Mouse (Mus musculus) intestine, embryonic 14.5 days (tissue): ENCODE results near the gene Gtf3c4. TPM values are rescaled to one million over a fixed set of nuclear protein-coding genes. Genes with fewer than 3 reads are reported as not detected.
A peak's percentile ranks its signal among the peaks of the same experiment; 100 is the strongest.

Experiments used
- ATAC-seq: fragments of 200-750 bp; cut with Nextera tagmentation; replicated peaks from 2 replicates; pipeline ENCODE4 v1.8.0; 2017; ENCODE audit warnings: low read depth, moderate number of reproducible peaks, moderate TSS enrichment, moderate library complexity; ENCODE audit not compliant: low FRiP score, low TSS enrichment
- DNase-seq: peaks from one replicate; pipeline ENCODE4 v3.0.0-alpha.2; 2018; ENCODE audit warnings: low spot score
- H3K27ac ChIP-seq: fragments of 300-500 bp; sonication (generic); 2 replicates; pipeline ENCODE4 v1.5.1; 2014; ENCODE audit warnings: low read depth, mild to moderate bottlenecking, control low read depth
- H3K27me3 ChIP-seq: fragments of 300-500 bp; sonication (generic); replicated peaks from 2 replicates; pipeline ENCODE4 v1.6.1; 2014; ENCODE audit warnings: low read length, control low read depth; ENCODE audit not compliant: control insufficient read depth, insufficient read depth
- H3K36me3 ChIP-seq: fragments of 300-500 bp; sonication (generic); 2 replicates; pipeline ENCODE4 v1.6.1; 2014; ENCODE audit warnings: low read length, control low read depth; ENCODE audit not compliant: control insufficient read depth, insufficient read depth
- H3K4me1 ChIP-seq: fragments of 300-500 bp; sonication (generic); replicated peaks from 2 replicates; pipeline ENCODE4 v1.6.1; 2014; ENCODE audit warnings: low read length, control low read depth, mixed read lengths; ENCODE audit not compliant: control insufficient read depth, insufficient read depth
- H3K4me2 ChIP-seq: fragments of 300-500 bp; sonication (generic); 2 replicates; pipeline ENCODE4 v1.6.1; 2014; ENCODE audit warnings: low read length
- H3K4me3 ChIP-seq: fragments of 300-500 bp; sonication (generic); 2 replicates; pipeline ENCODE4 v1.5.1; 2014; ENCODE audit warnings: low read depth, low read length, control low read depth, mixed read lengths
- H3K9ac ChIP-seq: fragments of 300-500 bp; sonication (generic); 2 replicates; pipeline ENCODE4 v1.6.1; 2014; ENCODE audit warnings: mild to moderate bottlenecking, low read length
- H3K9me3 ChIP-seq: fragments of 300-500 bp; sonication (generic); 2 replicates; pipeline ENCODE4 v1.6.1; 2016; ENCODE audit warnings: low read length, control low read depth; ENCODE audit not compliant: control insufficient read depth
- WGBS: fragments of 180-500 bp; shearing (Covaris S2); extraction: QIAGEN DNeasy Blood & Tissue Kit; methylation state at CpG from one replicate; pipeline ENCODE4 v1.1.7; 2014; 5-methylcytosine and 5-hydroxymethylcytosine counted together
- polyA plus RNA-seq: library from polyadenylated mRNA; unstranded; fragments of >200 nt; fragmentation: Nextera tagmentation; extraction: Ambion mirVana; gene quantifications from 2 replicates; pipeline ENCODE4 v1.2.1, GENCODE M21; 2014

Gtf3c4 gene
- polyA plus RNA-seq, 1 experiment from 2014 or later, result 20.1 TPM

DNA sequence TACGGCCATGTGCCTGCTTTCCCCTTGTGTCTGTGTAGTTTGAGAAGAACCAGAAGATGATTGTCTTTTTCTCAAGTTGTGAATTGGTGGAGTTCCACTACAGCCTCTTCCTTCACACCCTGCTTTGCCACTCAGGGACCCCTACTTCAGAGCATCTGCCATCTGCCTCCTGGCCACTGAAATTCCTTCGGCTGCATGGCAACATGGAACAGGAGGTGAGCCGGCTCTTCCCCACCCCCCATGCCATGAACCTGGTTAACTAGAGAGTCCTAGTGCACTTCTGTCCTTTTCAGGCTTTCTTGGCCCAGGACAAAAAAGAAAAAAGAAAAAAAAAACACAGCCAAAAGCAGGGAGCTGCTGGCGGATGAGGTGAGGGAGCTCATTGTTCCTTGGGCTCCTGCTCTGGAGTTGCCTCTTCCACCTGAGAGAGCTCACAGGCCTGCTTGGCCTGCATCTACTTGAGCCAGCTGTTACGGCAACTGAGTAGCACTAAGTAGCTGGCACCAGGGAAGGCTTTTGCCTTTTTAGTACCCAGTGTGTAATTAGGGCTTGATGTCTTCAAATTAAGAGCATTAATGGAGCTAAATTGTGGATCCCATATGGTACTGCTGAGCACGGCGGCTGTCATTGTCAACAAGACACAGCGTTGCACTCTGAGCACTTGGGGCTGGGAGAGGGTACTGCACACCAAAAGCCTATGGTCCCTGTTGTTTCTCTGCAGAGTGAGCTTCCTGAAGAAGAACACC is 20.7 kb upstream of the Gtf3c4 start:
- WGBS, result 93% methylated on average over 8 of the region's 8 CpGs
- Histone ChIP-seq H3K9ac (no peak overlapping the region), H3K9me3 (no peaks in the 10 kb centered on the region), H3K4me3 (no peak overlapping the region), H3K4me2 (no peak overlapping the region), H3K4me1 (no peaks in the 10 kb centered on the region), H3K27me3 (no peaks in the 10 kb centered on the region), H3K36me3 (peaks cover 89% of the 10 kb centered on the region), H3K27ac (no peak overlapping the region)
- ATAC-seq, result no peak
- DNase-seq, result no peak

DNA sequence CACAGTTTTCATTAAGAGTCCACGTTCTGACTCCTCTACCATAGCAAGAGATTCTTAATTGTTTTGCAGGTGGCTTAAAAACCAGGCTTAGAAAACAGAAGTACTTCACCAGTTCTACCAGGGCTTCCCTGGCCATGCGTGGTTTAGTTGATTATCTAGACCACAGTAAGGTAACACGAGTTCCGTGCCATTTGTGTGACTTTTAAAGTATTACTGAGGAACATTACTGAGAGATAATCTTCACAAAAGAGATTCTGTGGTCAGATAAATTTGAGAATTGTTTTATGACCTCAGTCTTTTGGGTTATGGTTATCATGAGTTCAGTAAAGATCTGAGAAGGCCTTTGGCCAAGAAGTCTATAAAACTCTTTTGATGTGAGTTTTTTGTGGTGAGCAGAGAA is 19.1 kb upstream of the Gtf3c4 start:
- ATAC-seq (no peak), DNase-seq (no peak)
- H3K4me2 ChIP-seq, result no peak overlapping the region
- H3K4me3 ChIP-seq, result no peak overlapping the region
- WGBS, result 88% methylated on average over 4 of the region's 4 CpGs
- no peaks in the 10 kb centered on the region for H3K4me1 ChIP-seq
- no peaks in the 10 kb centered on the region for H3K9me3 ChIP-seq
- no peak overlapping the region for H3K27ac ChIP-seq
- H3K36me3 ChIP-seq, result peaks cover 81% of the 10 kb centered on the region
- no peak overlapping the region for H3K9ac ChIP-seq
- no peaks in the 10 kb centered on the region for H3K27me3 ChIP-seq

DNA sequence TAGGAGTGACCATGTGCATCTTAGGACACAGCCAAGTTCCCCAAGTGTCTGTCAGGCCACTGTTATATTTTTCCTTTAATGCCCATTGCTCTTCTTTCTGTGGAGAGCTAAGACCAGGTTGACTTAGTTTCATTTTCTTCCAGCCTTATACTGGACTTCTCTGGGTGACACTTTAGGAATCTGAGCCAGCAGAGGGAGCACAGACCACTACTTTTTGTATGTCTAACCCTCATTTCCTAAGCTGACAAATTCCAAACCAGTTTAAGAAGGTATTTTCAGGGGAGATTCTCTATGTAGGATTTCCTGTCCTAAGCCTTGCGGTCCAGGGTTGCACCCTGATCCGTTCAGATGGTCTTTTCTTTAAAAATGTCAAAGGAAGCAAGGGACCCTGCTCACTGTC is 15.6 kb upstream of the Gtf3c4 start:
- DNase-seq, result no peak
- no peaks in the 10 kb centered on the region for H3K27me3 ChIP-seq
- no peak overlapping the region for H3K9ac ChIP-seq
- no peaks in the 10 kb centered on the region for H3K9me3 ChIP-seq
- no peaks in the 10 kb centered on the region for H3K4me1 ChIP-seq
- peaks cover 67% of the 10 kb centered on the region for H3K36me3 ChIP-seq
- 93% methylated on average over 2 of the region's 2 CpGs for WGBS
- H3K27ac ChIP-seq, result no peak overlapping the region
- ATAC-seq, result no peak
- no peak overlapping the region for H3K4me2 ChIP-seq
- H3K4me3 ChIP-seq, result no peak overlapping the region

DNA sequence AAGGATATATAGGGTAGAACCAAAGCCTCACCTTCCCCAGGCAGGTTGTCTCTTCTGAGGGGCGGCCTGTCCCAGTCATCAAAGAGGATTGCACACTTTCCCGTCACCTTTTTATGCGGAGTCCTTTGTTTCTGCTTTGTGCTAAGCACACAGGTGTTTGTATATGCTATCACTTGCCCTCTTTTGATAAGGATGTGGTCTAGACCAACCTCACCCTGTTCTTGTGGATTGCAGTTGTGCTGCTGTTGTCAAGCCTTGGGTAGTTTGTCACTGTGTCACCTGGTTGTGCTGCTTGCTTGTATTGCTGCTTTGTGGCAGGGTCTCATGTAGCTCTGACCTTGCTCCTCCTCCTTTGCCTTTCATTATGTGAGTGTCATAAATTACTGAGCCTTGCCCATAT is 12.4 kb upstream of the Gtf3c4 start:
- no peak overlapping the region for H3K4me2 ChIP-seq
- H3K36me3 ChIP-seq, result peaks cover 67% of the 10 kb centered on the region
- DNase-seq (no peak), ATAC-seq (no peak)
- WGBS, result 81% methylated on average over 3 of the region's 3 CpGs
- no peaks in the 10 kb centered on the region for H3K9me3 ChIP-seq
- no peak overlapping the region for H3K27ac ChIP-seq
- no peaks in the 10 kb centered on the region for H3K27me3 ChIP-seq
- H3K9ac ChIP-seq, result no peak overlapping the region
- no peaks in the 10 kb centered on the region for H3K4me1 ChIP-seq
- no peak overlapping the region for H3K4me3 ChIP-seq

DNA sequence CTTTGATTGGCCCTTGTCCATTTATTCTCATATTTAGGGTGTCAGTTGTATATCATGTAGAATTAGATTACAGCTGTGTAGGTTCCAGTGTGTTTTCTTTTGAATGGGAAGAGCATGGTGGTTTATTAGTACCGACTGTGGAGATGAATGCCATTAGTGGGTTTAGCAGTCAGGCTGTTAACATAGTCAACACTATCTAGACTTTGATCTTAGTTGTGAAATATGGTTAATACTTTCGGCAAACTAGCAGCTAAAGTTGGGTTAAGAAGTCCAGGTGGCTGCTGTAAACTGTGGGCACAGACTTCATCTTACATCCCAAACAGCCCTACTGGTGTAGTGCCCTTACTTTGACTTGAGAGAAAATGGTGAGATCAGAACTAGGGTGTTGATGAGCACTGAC is 8.7 kb upstream of the Gtf3c4 start:
- 82% methylated on average over 2 of the region's 2 CpGs for WGBS

DNA sequence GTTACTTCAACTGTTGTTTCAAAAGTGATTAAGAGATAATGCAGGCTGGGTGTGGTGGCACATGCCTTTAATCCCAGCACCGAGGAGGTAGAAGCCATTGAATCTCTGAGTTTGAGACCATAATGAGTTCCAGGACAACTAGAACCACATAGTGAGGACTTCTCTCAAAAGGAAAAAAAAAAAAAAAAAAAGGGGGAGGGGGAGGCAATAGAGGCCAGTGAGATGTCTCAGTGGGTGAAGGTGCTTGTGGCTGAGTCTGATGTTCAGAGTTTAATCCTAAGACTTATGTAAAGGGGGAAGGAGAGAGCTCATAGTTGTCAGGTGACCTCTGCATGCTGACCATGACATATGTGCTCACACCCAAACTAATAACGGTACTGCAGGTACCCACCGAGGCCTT is 1.9 kb upstream of the Gtf3c4 start:
- DNase-seq (no peak), ATAC-seq (no peak)
- WGBS, result 73% methylated on average over 3 of the region's 3 CpGs
- Histone ChIP-seq H3K4me1 (peaks cover 23% of the 10 kb centered on the region), H3K9me3 (no peaks in the 10 kb centered on the region), H3K36me3 (peaks cover 24% of the 10 kb centered on the region), H3K4me2 (peak overlapping the region; percentile 65), H3K9ac (peak overlapping the region; percentile 91), H3K4me3 (peak overlapping the region; percentile 98; the same call in 1 of the 2 replicates), H3K27ac (no peak overlapping the region), H3K27me3 (no peaks in the 10 kb centered on the region)

More for the DNA sequence above, 8.7 kb upstream of the Gtf3c4 start:
- Histone ChIP-seq H3K36me3 (peaks cover 78% of the 10 kb centered on the region), H3K9me3 (no peaks in the 10 kb centered on the region), H3K4me2 (no peak overlapping the region), H3K9ac (no peak overlapping the region), H3K27ac (no peak overlapping the region), H3K27me3 (no peaks in the 10 kb centered on the region), H3K4me1 (no peaks in the 10 kb centered on the region), H3K4me3 (no peak overlapping the region)
- DNase-seq (no peak), ATAC-seq (no peak)

DNA sequence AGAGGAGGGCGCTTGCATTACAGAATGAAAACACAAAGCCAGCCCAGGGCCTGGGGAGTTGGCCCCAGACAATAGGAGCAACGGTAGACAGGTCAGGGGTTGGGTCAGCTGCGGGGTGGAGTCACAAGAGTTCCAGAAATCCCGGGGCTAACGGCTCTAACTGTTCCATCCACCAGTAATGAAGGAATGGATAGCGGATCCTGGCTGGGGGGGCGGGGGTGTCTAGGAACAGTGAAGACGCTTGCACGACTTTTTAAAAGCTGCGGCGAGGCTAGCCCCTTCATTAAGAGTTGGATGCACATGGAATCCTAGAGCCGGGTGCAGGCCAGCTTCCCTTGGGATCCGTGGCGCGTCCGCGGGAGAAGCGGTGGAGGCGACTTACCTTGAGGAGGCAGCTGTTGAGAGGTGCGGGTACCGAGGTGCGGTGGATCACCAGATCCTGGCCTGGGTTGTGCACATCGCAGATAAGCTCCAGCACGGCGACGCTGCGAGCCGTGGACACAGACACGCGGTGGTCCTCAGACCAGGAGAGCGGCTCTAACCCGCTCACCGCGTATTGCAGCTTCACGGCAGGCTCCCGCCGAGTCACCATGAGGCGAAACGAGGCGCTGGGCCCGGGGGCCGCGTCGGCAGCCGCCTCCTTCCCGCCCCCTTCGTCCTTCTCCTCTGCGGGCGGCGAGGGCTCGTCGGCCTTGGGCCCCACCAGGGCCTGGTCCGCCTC is 499 bp downstream of the Gtf3c4 start:
- no peaks in the 10 kb centered on the region for H3K27me3 ChIP-seq
- ATAC-seq (no peak; the same call in 1 of the 2 replicates), DNase-seq (no peak)
- peak overlapping the region; percentile 98 for H3K4me3 ChIP-seq
- peaks cover 15% of the 10 kb centered on the region for H3K36me3 ChIP-seq
- H3K4me2 ChIP-seq, result peak overlapping the region; percentile 65
- peak overlapping the region; percentile 86 for H3K27ac ChIP-seq
- no peaks in the 10 kb centered on the region for H3K9me3 ChIP-seq
- WGBS, result under 1% methylated on average over 53 of the region's 53 CpGs
- peaks cover 30% of the 10 kb centered on the region for H3K4me1 ChIP-seq
- peak overlapping the region; percentile 91 for H3K9ac ChIP-seq

DNA sequence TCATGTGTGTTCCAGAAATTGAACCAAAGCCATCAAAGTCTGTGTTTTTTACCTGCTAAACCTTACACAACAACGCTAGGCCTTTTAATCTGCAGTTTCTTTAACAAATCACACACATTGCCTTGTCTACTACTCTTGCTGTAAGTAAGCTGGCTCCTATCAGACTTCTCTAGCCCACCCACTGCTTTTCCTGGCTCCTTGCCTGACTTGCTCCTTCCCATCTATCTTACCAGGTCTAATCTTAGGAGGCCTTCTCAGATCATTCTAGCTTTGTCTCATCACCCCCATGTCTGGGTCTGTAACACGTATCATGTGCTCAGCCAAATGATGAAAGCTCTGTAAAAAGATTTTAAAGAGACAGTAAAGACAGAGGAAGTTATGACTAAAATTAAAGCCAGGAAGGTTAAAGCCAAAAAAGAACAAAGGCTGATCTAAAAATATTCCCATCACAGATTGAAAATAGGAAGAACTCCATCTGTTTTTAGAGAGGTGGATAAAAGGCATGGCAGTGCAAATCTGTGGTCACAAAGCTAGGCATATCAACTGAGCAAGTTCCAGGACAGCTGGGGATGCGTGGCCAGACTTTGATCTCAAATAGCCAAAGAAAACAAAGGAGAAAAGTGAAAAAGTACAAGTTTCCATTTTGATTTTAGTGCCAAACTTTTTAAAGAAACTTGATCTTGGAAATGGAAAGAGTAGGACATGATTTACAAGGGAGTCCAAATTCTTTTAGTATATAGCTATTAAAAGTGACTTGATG is 3.8 kb downstream of the Gtf3c4 start:
- Histone ChIP-seq H3K4me3 (no peak overlapping the region), H3K36me3 (peaks cover 46% of the 10 kb centered on the region), H3K4me1 (peaks cover 21% of the 10 kb centered on the region), H3K9ac (no peak overlapping the region), H3K27me3 (no peaks in the 10 kb centered on the region), H3K9me3 (no peaks in the 10 kb centered on the region), H3K4me2 (no peak overlapping the region), H3K27ac (no peak overlapping the region)
- ATAC-seq (no peak), DNase-seq (no peak)
- WGBS, result 69% methylated on average over 3 of the region's 3 CpGs
